Mouse (Mus musculus): ENCODE results near the gene Mrpl49. TPM values are rescaled to one million over a fixed set of nuclear protein-coding genes. Genes with fewer than 3 reads are reported as not detected.
A peak's percentile ranks its signal among the peaks of the same experiment; 100 is the strongest.

Gene Mrpl49
- polyA plus RNA-seq (2017; shearing (Covaris generic)) = 10 to 100 TPM; 33.9 to 37.5 TPM

DNA sequence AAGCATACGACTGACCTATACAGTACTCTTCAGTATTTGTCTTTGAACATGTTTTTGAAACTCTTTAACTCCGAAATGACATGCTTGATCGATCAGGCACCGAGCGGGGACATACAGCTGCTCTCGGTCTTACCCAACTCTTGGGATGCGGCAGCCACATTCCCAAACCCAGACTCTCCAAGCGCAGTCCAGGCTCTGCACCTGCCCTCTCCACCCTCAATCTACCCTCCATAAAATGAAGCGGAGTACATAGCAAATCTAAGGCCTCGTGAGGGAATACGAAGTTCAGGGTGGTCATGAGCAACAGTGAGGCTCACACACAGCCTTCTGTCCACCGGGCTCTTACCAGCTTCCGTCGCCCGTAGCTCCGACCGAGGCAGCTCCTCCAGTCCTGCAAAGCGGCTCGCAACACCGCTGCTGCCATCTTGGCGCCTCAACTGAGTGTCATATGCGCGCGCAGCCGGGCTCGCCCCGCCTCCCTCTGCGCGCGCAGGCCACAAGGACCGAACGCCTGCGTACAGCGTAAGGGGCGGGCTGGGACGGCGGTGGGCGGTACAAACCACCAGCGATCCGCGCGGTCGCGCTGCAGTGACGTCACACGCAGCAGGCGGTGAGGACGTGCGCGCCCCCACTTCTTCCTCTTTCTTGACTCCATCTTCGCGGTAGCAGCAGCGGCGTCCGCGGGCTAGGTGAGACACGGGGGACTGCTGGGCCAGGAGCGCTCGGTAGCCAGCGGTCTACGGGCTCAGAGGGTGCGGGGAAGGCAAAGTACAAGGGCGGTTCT, at the start of gene Mrpl49, which contains the start of gene Fau:
Gene Mrpl49, minus strand, starts transcription at position 473 of the 784 bp plus-strand sequence.
Gene Fau, plus strand, starts transcription at position 532 of the 784 bp plus-strand sequence.
- ATAC-seq = peak; percentile 74

DNA sequence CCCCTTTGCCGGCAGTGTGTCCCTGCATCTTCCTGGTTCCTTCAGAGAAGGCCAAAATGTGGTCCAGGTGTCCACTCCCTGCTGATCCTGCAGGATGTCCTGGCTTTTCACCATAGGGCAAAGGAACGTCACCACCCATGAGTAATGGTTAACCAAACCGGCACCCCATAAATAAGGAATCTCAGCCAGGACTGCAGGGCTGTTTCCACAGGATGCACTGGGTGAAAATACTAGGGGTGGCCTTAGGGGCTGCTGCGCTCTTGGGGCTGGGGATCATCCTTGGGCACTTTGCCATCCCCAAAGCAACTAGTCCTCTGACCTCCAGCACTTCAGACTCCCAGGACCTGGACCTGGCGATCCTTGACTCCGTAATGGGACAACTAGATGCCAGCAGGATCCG, 48.0 kb upstream of the Mrpl49 start, which contains the start of gene Naaladl1:
Gene Naaladl1, plus strand, starts transcription at position 197 of the 400 bp plus-strand sequence.
- ATAC-seq = no peak

DNA sequence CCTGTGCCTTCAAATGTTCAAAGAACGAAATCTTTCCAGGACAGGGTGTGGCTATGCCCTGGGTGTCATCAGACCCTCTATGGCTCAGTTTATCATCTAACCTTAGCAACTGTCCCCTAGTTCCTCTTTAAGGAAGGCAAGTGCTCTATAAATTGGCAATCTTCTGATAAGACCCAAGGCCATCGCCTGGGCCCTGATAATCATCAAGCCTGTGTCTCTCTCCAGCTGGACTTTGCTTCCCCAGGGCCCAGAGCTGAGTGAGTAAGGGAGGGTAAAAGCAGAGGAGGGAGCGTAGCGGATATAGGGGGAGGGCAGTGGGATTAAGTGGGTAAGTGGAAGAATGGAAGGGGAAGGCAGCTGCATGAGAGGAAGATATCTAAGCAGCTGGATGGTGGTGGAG, 46.9 kb upstream of the Mrpl49 start:
- ATAC-seq = no peak

DNA sequence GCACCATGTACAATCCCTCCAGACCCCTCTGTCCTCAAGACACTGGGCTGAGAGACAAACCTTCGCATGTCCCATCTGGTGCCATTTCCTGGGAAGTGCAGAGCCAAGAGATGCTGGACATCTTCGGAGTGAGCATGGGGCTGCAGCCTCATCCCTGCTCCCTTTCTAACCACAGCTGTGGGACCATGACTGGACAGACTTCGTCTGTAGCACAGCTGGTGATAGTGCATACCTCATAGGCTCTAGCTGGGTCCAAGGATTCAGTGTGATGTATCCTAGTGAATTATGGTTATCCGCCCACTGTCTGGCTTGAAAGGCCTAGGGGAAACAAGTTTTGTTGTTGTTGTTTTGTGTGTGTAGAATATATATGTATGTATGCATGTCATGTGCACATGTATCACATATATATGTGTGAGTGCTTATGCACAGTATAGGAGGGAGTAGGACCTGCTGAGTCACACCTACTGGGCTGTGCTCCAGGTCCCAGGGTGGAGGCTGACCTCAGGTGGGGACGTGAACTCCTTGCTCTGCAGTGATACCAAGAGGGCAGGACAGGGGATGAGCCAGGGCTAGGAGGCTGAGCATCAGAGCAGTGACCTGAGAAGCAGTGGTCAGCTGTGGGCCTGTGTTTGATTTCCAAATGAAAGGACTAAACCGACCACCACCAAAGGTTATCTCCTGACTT, 44.7 kb upstream of the Mrpl49 start:
- ATAC-seq = no peak

DNA sequence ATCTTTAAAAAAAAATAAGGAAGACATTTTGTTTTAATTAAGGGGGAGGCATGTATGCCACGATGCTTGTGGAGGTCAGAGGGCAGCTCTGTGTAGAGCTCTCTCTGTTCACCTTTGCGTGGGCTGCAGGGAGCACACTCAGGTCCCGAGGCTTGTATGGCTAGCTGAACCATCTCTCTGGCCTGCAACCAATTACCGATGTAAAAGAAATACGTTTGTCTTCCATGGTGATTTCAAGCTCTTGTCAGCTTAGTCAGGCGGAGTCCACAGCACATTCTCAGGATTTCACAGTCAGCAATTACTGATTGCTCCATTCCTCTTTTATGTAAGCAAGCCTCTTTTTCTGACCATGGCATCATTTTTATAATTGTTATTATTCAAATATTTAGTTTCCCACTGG, 43.6 kb upstream of the Mrpl49 start:
- ATAC-seq = no peak

DNA sequence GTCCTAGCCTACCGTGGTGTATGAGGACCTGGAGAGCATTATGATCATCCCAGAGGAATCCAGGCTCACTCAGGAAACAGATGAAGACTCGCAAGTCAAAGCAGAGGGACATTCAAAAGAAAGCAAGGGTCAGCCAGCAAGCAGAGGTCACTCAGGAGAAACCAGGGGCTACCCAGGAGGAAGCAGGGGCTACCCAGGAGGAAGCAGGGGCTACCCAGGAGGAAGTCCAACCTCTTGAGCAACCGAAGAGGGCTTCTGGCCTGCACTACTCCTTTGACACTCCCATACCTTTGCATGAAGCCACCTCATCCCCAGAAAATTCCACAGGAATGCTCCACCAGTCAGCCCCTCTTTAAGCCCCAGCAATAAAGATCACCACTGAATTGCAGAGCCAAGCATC, 40.3 kb upstream of the Mrpl49 start:
- ATAC-seq = no peak

DNA sequence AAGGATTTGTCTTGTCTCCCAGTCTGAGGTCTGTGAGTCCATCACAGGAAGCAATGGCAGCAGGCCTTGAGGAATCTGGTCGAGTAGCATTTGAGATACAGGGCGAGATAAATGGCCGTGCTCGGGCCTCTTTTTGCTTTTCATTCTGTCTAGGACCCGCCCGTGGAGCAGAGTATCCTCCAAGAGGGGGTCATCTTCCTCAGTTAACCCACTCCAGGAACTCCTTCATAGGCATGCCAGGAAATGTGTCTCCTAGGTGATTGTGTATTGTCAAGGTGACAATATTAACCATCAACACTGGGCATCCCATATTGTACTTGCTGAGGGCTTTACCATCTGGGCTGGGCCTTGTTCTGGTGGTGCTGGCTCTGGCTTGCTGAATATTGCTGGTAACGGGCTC, 36.5 kb upstream of the Mrpl49 start, which contains the start of gene AC131692.1:
Gene AC131692.1, plus strand, starts transcription at position 301 of the 400 bp plus-strand sequence.
- no peak for ATAC-seq

DNA sequence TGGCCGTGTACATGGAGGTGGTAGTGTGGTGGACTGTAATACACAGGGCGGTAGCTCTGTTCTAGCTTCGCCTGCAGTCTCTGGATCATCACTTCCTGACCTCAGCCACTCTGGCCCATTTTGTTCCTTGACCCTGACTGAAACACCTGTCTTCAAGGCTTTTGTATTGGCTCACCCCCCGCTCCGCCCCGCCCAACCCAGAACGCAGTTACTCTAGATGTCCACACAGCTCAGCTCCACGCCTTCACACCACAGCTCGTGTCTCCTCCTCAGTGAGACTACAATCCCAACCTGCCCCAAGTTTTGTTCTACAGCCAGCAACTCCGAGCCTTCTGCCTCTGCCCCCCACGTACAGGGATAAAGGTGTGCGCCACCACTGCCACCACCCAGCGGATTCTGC, 31.3 kb upstream of the Mrpl49 start:
- ATAC-seq = no peak

DNA sequence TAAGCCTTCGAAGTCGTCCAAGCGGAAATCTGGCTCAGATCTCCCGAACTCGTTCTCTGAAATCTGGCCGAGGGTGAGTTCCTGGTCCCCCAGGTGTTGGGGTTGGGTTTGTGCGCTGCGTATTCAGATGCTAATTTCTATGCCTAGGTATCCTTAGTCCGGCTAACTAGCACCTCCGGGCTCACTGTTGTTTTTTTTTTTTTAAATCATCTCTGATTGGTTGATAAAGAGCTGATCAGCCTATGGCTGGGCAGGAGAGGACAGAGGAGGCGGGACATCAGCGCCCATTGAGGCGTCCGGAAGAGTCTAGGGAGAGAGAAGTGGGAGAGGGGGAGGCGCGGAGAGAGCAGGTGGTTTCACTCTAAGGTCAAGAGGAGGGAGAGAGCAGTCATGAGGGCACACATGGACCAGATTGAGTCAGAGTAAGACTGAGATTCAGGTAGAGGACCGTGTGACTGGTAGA, 27.9 kb upstream of the Mrpl49 start:
- ATAC-seq = peak; percentile 78

DNA sequence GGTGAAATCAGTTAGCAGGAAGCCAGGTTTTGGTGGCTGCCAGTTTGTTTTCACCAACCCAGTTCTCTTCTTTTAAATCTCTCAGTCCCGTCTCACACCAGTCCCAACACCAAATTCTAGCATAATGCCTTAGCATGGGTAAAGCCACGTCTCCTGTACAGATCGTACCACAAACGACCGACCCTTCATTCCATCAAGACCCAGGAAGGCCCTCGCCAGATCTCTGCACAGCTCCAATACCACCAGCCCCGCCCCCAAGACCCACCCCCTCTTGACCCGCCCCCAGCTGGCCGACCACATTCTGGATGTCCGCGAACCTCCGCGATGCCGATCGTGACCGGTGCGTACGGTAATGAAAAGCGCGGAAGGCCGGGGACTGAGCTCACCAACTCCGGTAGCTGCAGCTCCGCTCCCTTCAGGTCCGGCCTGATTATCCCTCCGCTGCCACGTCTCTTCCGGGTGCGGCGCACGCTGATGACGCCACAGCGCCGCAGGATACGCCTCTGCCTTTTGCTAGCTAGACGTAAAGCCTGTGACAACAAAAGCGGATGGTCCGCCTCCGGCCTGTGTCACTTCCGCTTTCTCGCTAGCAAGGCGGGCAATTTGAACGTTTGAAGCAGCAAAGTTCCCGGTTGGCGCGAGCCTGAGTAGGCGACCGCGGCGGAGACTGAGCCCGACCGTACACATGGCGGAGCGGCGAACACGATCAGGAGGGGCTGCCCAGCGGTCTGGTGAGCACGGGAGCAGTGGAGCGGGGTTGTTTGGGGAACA, 27.1 kb upstream of the Mrpl49 start, which contains the start of the genes Zfpl1 and Cdca5:
Gene Zfpl1, minus strand, starts transcription at position 479 of the 771 bp plus-strand sequence.
Gene Cdca5, plus strand, starts transcription at position 506 of the 771 bp plus-strand sequence.
- peak; percentile 94 for ATAC-seq

DNA sequence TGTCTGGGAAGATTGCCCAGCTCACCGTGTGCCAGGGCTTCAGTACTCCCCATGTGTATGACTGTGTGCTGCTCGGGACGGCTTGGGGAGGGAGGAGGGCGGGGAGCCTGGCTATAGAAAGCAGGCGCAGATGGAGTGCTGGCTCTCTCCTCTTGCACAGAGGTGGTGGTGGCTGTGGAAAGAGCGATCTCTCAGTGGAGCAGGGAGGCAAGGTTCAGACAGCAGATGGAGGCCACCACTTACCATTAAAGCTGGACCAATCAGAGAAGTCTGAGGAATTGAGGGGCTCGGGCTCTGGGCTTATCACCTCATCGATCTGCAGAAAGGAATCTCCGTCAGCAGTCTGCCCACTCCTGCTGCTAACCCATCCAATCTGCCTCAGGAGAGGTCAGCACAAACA, 24.6 kb upstream of the Mrpl49 start, which contains the start of gene Gm28374:
Gene Gm28374, minus strand, starts transcription at position 101 of the 400 bp plus-strand sequence.
- no peak for ATAC-seq

DNA sequence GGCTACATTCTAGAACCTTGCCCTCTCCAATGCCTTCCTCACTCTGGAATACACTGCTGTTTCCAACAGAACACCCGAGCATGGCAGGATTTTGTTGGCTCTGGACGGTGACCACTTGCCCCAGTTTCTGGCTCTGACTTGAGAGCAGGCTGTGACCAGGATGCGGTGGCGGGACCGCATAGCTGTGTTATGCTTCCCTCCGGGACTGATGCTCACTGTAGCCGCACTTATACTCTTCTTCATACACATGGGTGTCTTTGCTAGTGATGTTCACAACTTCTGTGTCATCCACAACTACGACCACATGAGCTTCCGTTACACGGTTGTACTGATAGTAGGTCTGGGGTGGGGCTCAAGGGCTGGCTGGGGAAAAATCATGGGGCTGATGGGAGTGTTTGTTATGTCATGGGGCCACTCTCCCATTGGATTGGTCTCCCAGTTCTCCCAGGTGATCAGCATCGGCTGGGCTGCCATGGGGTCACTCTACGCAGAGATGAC, 22.4 kb upstream of the Mrpl49 start, which contains the start of gene Tmem262:
Gene Tmem262, plus strand, starts transcription at position 51 of the 498 bp plus-strand sequence.
- ATAC-seq = no peak

DNA sequence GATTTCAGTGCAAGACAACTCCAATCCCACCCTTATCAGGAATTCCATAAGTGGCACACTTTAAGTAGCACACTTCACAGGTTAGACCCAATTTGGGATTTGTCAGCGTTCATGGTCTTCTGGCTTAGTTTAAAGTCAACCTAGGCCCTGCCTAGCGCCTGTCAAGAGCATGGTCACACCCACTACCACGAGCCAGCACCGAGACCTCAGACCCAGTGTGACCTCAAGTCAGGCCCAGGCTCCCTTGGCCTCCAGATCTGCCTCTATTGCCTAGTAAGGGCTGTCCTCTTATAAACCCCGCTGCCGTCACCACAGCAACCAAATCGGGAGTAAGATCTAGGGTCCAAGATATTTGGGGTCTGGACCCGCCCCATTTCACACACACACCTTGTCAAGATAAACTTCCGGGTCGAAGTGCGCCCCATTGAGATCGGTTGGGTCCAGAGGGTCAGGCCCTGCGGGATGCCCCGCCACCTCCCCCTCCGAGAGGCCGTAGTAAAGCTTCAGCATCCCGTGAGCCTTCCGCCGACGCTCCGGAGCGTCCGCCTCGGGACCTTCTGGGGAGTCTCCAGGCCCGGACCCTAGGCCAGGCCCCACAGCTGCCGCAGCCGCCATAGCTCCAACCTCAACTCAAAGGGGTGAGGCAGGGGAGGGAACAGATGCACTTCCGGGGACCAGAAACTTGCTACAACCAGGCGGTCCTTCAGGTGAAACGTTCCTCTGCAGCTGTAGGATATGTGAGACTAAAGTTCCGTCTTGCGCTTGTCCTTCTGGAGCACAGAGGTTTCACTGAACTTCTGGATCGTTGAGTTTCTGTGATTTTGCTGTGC, 19.2 kb upstream of the Mrpl49 start, which contains the start of gene Vps51:
Gene Vps51, minus strand, starts transcription at position 668 of the 830 bp plus-strand sequence.
- peak; percentile 99 for ATAC-seq

DNA sequence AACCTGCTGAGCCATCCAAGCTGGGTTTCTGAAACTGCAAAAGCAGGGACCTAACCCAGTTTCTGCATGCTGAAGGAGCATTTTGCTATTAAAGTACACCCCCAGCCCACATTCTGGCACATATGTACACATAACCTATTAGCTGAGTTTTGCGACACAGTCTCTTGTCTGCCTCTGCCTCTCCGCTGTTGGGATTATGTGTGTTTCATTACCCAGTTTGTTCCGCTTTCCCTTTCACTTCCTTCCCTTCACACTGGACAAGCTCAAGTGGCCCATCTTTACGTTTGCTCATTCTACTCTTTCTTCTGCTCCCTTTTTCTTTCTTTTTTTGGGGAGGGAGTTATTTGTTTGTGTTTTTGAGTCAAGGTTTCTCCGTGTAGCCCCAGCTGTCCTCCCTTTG, 16.3 kb upstream of the Mrpl49 start:
- no peak for ATAC-seq

DNA sequence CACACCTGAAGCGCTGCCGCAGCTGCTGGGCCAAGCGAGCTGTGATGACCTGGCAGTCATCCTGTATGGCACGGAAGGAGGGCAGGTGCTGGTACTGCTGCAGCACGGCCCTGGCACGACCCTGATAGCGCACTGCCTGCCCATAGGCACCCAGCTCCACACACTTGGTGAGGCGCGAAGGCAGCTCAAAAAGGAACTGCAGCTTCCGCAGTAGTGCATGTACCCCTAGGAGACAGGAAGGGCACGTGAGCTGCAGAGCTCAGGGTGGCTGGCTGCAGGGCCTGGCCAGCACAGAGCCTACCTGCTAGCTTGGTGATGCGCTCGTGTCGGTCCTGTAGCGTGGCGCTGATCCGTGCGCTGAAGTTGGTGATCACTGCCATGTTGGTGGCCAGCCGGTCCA, 13.7 kb upstream of the Mrpl49 start:
- no peak for ATAC-seq

DNA sequence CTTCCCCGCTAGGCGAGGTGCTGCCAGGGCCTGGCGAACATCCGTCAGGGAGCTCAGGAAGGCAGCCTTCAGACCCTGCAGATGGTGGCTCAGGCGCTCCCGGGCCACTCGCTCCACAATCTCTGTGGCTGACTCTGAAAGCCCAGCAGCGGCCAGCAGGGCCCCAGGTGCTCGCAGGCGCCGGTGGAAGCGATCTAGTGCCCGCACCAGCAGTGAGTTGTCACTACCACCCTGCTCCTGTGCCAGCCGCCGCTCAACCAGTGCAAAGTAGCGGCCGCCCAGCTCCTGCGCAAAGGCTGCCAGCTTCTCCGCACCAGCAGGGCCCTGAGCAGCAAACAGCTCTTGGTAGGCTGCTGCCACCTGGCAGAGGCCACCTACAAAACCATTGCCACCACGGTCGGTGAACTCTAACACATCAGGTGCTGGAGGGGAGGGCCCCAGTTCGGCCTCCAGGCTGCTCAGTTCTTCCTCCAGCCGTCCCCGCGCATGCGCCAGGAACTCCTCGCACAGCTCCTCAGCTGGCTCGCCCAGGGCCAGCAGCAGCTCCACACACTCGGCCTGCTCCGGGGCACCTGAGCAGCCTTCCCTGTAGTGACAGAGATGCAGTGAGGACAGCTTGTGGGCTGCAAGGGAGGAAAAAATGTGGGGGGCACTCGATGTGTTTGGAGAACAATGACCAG, 13.1 kb upstream of the Mrpl49 start:
- ATAC-seq = no peak

DNA sequence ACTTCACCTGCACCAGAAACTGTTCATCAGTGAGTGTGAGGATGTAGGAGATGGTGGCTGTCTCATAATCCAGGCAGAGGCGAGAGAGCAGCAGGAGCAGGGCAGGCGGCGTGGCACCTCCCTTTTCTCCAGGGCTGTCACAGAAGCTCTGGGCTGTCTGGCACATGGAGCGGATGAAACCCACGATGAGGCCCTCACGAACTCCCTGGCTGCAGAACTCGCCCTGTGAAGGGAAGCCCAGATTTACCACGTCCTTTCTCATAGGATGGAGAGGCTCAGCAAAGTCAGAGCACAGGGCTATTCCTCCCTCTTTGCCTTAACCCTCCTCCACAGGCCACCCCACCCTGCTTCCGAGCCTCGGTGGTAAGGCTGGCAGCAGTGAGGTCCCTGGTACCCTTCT, 12.3 kb upstream of the Mrpl49 start:
- ATAC-seq = no peak

DNA sequence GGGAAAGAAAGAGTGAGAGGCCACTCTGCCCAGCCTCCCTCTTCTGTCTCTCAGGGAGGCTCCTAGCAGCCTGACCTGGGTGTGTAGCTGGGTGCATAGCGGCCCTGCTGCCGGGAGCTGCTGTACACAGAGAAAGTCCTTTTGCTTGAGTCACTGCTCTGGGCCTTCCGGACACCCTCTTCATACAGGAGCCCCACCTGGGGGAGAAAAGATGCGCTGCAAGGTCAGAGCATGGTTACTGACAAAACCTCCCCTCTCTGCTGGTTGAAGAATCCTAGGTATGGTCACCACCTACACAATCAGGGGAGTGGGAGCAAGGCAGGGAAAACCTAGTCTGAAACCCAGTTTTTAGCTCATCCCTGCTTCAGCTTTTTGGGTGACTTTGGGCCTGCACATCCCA, 11.4 kb upstream of the Mrpl49 start:
- ATAC-seq = no peak

DNA sequence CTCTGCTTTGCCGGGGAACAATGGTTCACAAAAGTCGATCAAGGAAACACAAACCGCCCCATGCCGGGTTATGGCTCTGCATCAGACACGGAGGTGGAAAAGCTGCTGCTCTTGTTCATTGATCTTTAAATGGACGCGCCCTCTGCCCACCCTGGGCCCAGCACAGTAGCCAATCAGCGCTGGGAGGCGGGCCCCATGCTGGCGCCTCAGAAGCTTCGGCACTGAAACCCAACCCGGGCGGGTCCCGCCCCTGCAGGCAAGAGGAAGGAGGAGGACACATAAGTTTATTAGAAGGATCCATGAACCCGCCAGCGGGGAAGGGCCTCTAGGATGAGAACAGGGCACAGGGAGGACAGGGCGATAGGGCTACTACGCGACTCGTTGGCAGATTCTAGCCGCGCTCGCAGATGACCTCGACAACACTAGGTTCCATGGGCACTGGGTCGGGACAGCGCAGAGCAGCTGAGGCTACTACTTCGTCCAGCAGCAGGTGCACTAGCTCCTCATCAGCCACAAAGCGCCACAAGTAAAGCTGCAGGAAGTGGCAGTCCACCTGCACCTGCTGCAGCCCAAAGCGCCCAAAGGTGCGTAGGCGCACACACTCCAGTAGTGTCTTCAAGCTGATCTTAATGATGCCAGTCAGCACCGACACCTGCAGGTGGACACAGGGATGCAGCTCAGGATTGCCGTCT, 10.3 kb upstream of the Mrpl49 start, which contains the start of gene Tm7sf2:
Gene Tm7sf2, minus strand, starts transcription at position 650 of the 692 bp plus-strand sequence.
- peak; percentile 91 for ATAC-seq

Measured in CD4-positive, CD25-positive, alpha-beta regulatory T cell, adult 4 months (primary cell).